Mouse (Mus musculus) forebrain, embryonic 13.5 days (tissue): ENCODE data around the gene Ddx20. TPM values are rescaled to one million over a fixed set of nuclear protein-coding genes. Genes with fewer than 3 reads are reported as not detected.
A peak's percentile ranks its signal among the peaks of the same experiment; 100 is the strongest.

Experiments
- ATAC-seq: fragments of 200-750 bp; cut with Nextera tagmentation; 2 replicates; pipeline ENCODE4 v1.8.0; 2017
- H3K27ac ChIP-seq: fragments of 300-500 bp; sonication (generic); 2 replicates; pipeline ENCODE4 v1.5.1; 2015; ENCODE audit warnings: inconsistent platforms, mild to moderate bottlenecking, moderate library complexity
- H3K27me3 ChIP-seq: fragments of 300-500 bp; sonication (generic); 2 replicates; pipeline ENCODE4 v1.6.1; 2015; ENCODE audit warnings: mild to moderate bottlenecking, inconsistent platforms
- H3K36me3 ChIP-seq: fragments of 300-500 bp; sonication (generic); 2 replicates; pipeline ENCODE4 v1.6.1; 2015; ENCODE audit warnings: mild to moderate bottlenecking, inconsistent platforms; ENCODE audit not compliant: poor library complexity, severe bottlenecking
- H3K4me1 ChIP-seq: fragments of 300-500 bp; sonication (generic); 2 replicates; pipeline ENCODE4 v1.6.1; 2015; ENCODE audit warnings: inconsistent platforms
- H3K4me2 ChIP-seq: fragments of 300-500 bp; sonication (generic); 2 replicates; pipeline ENCODE4 v1.6.1; 2015; ENCODE audit warnings: inconsistent platforms, mild to moderate bottlenecking, moderate library complexity
- H3K4me3 ChIP-seq: fragments of 300-500 bp; sonication (generic); 2 replicates; pipeline ENCODE4 v1.5.1; 2015; ENCODE audit warnings: mild to moderate bottlenecking, inconsistent platforms
- H3K9ac ChIP-seq: fragments of 300-500 bp; sonication (generic); 2 replicates; pipeline ENCODE4 v1.6.1; 2015; ENCODE audit warnings: mild to moderate bottlenecking, inconsistent platforms
- H3K9me3 ChIP-seq: fragments of 300-500 bp; sonication (generic); replicated peaks from 2 replicates; pipeline ENCODE4 v1.6.1; 2016; ENCODE audit warnings: inconsistent platforms
- WGBS: fragments of 180-500 bp; shearing (Covaris S2); methylation state at CpG from one replicate; pipeline ENCODE4 v1.1.7; 2015; 5-methylcytosine and 5-hydroxymethylcytosine counted together
- polyA plus RNA-seq: library from polyadenylated mRNA; unstranded; fragments of >200 nt; fragmentation: Nextera tagmentation; extraction: Ambion mirVana; gene quantifications from 2 replicates; pipeline ENCODE4 v1.2.1, GENCODE M21; 2015

The Ddx20 gene
- polyA plus RNA-seq = 36.2 and 38.3 TPM in 2 replicates

DNA sequence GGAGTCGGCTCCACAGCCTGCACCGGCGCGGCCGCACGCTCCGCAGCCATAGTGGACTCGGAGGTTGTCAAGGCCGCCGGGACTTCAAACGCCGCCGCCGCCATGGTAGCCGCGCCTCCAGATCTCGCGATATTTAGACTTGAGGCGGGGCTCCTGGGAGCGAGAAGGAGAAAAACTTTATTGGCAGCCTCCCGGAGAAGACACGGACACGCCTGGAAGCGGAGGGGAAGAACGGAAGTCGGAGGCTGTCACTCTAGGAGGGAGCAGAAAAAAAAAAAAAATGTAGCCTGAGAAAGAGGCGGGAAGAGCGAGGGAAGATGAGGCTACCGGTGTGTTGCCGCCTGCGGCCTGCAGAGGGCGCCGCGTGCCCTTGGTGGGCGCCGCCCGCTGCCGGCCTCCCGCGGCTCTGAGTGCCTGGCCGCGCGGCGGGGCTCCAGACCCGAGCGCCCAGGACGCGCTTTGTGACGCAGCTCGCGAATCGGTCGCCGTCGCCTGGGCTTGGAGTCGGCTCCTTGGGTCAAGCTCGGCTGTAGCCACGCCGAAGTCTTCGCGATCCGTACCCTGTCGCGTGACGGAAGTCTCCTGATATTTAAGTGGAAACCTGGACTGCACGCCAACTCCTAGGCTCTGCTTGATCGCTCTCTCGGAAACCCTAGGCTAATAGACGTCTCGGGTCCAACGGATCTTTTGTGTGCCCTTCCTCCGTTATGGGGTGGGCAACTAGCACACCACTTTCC, at the start of gene Ddx20:
TSS of gene Ddx20 (minus strand) at position 251 of the 737 bp plus-strand sequence.
- H3K9me3 ChIP-seq = no peaks in the 10 kb centered on the region
- ATAC-seq = peak; percentile 97
- whole genome bisulfite sequencing = under 1% methylated on average over 72 of the region's 72 CpGs
- peak within 1 kb of the TSS; percentile 94 for H3K4me3 ChIP-seq
- H3K27ac ChIP-seq = peak within 1 kb of the TSS; percentile 76
- no peaks in the 10 kb centered on the region for H3K27me3 ChIP-seq
- peaks cover 19% of the 10 kb centered on the region for H3K36me3 ChIP-seq
- H3K4me1 ChIP-seq = peaks cover 9% of the 10 kb centered on the region
- peak within 1 kb of the TSS; percentile 78 for H3K4me2 ChIP-seq
- H3K9ac ChIP-seq = peak within 1 kb of the TSS; percentile 95

DNA sequence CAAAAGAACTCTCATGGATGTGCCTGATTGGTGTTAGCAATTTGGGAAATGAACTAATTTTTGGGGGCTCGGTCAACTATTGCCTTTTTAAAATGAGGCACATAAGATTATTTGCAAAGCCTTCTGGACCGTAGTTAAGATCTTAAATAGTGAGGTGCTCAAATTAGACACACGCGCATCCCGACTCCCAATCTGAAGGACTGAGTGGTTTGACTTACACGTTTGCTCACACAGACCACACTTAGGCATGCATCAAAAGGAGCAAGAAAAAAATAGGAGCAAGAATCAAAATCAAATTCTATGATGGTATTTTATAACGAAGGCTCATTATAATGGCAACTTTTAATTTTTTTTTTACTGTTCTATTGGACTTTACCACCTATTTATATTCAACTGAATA, 49.7 kb upstream of the Ddx20 start:
- no peak for ATAC-seq
- Histone ChIP-seq H3K27ac (no peak overlapping the region), H3K4me1 (no peaks in the 10 kb centered on the region), H3K4me2 (no peak overlapping the region), H3K4me3 (no peak overlapping the region), H3K9ac (no peak overlapping the region), H3K9me3 (no peaks in the 10 kb centered on the region), H3K27me3 (no peaks in the 10 kb centered on the region), H3K36me3 (peaks cover 17% of the 10 kb centered on the region; the same call in 1 of the 2 replicates)
- 88% methylated on average over 7 of the region's 7 CpGs for WGBS

- no peak overlapping the region for H3K27ac ChIP-seq
- no peak overlapping the region for H3K9ac ChIP-seq
- no peak for ATAC-seq
- no peak overlapping the region for H3K4me3 ChIP-seq
- no peaks in the 10 kb centered on the region for H3K4me1 ChIP-seq
- H3K36me3 ChIP-seq = peaks cover 19% of the 10 kb centered on the region
- WGBS = 93% methylated on average over 1 of the region's 1 CpGs
- H3K4me2 ChIP-seq = no peak overlapping the region
- no peaks in the 10 kb centered on the region for H3K9me3 ChIP-seq
- no peaks in the 10 kb centered on the region for H3K27me3 ChIP-seq
Observed at GRCm38 (mm10) chr3:105736148-105736547, 48.8 kb upstream of the Ddx20 start.

DNA sequence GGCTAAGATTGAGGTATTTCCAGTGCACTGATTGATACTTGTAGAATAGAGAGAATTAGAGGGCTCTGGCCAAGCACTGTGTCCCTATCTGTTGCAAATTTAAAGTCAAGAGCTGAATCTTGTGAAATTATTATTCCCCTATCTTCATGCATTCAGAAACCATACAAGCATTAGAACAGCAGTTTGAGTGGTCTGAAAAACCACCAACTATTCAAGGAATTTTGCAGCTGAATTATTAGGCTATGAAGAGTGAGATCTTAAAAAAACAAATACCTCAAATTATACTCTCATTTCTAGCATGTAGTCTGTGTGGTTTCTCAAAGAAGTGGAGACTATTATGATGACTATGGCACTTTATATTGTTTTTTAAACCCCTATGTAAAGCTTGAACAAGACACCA, 47.9 kb upstream of the Ddx20 start:
- ATAC-seq = no peak
- H3K9ac ChIP-seq = no peak overlapping the region

DNA sequence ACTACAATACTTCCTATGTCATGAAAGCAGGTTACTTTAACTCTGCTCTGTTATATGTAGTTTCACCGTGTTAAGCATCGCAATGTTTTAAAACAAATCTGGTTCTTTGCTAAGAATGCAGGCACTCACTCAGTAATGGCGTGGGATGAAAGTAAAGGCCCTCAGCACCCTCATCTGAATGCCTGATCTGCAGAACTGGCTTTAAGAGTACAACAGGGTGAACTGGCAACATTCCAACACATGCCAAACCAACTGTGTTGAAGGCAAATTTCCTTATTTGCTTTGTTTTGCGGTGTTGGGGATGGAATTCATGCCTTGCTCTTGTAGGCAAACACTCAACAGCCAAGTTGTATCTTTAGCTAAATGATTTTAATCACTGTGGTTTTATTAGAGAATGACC, 46.2 kb upstream of the Ddx20 start:
- ATAC-seq = no peak

More for the DNA sequence above, 47.9 kb upstream of the Ddx20 start:
- Histone ChIP-seq H3K9me3 (no peaks in the 10 kb centered on the region), H3K4me2 (no peak overlapping the region), H3K27ac (no peak overlapping the region), H3K4me1 (no peaks in the 10 kb centered on the region), H3K36me3 (peaks cover 25% of the 10 kb centered on the region), H3K4me3 (no peak overlapping the region), H3K27me3 (no peaks in the 10 kb centered on the region)

GRCm38 (mm10) chr3:105732360-105732759, 45.0 kb upstream of the Ddx20 start:
- Histone ChIP-seq H3K27ac (no peak overlapping the region), H3K4me2 (no peak overlapping the region), H3K9me3 (no peaks in the 10 kb centered on the region), H3K4me1 (no peaks in the 10 kb centered on the region), H3K4me3 (no peak overlapping the region), H3K36me3 (peaks cover 20% of the 10 kb centered on the region), H3K27me3 (no peaks in the 10 kb centered on the region), H3K9ac (no peak overlapping the region)
- 94% methylated on average over 4 of the region's 4 CpGs for WGBS
- ATAC-seq = no peak

More for the DNA sequence above, 46.2 kb upstream of the Ddx20 start:
- H3K36me3 ChIP-seq = peaks cover 23% of the 10 kb centered on the region
- no peaks in the 10 kb centered on the region for H3K4me1 ChIP-seq
- no peaks in the 10 kb centered on the region for H3K9me3 ChIP-seq
- no peak overlapping the region for H3K27ac ChIP-seq
- WGBS = 86% methylated on average over 4 of the region's 4 CpGs
- no peak overlapping the region for H3K4me2 ChIP-seq
- no peak overlapping the region for H3K4me3 ChIP-seq
- no peaks in the 10 kb centered on the region for H3K27me3 ChIP-seq
- H3K9ac ChIP-seq = no peak overlapping the region

- no peak overlapping the region for H3K4me3 ChIP-seq
- H3K9me3 ChIP-seq = no peaks in the 10 kb centered on the region
- no peaks in the 10 kb centered on the region for H3K27me3 ChIP-seq
- 0 out of 2 replicates have a peak, but pooled peaks have one; percentile 48 for ATAC-seq
- peaks cover 5% of the 10 kb centered on the region; the same call in 1 of the 2 replicates for H3K36me3 ChIP-seq
- no peak overlapping the region for H3K9ac ChIP-seq
- no peak overlapping the region for H3K4me2 ChIP-seq
- H3K27ac ChIP-seq = no peak overlapping the region
- 2% methylated on average over 1 of the region's 1 CpGs for WGBS
- H3K4me1 ChIP-seq = no peaks in the 10 kb centered on the region
Observed at GRCm38 (mm10) chr3:105726037-105726436, 38.7 kb upstream of the Ddx20 start.

DNA sequence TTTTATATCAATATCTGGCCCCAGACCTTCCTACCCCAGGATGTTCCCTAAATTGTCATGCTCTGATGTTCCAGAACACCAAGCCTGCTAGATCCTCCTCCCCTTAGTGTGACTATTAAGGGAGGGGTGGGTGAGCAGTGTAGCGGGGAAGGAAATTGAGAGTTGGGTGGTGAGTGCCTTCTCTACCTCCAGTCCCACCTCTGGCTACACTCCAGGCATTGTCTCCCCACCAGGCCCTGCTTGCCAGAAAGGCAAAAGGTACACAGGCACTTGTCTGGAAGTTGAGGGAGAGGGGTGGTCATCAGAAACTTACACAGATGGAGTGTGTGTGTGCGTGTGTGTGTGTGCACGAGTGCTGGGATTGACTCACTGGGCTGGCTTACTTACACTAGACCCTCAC, 35.1 kb upstream of the Ddx20 start:
- 91% methylated on average over 3 of the region's 3 CpGs for WGBS
- Histone ChIP-seq H3K9me3 (no peaks in the 10 kb centered on the region), H3K27ac (no peak overlapping the region), H3K4me3 (no peak overlapping the region), H3K9ac (no peak overlapping the region), H3K36me3 (no peaks in the 10 kb centered on the region), H3K4me2 (no peak overlapping the region), H3K4me1 (peaks cover 10% of the 10 kb centered on the region), H3K27me3 (no peaks in the 10 kb centered on the region)
- no peak for ATAC-seq

DNA sequence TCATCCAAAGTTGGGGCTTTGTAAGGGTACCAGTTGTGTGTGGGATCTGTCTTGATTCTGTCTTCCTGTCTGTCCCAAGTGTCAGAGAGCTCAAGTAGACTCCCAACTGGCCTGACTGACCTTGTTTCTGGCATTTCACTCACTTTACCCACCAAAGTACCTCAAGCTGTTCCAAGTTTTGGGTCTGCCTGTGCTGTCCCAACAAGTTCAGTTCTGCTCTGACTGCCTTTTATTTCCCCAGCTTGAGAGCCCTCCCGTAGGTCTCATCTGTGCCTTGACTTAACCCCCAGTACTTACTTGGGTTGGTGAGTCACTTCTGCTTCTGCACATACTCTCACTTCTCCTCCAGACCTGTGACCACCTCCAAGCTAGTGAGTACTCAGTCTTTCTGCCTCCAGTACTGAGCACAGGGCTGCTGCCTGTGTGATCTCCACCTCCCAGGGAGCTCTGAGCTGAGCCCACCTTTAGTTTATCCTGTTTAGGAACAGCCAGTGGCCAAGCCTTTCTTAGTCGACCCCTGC, 34.4 kb upstream of the Ddx20 start:
- H3K4me3 ChIP-seq = no peak overlapping the region
- ATAC-seq = no peak
- H3K4me2 ChIP-seq = no peak overlapping the region
- H3K9me3 ChIP-seq = no peaks in the 10 kb centered on the region
- no peaks in the 10 kb centered on the region for H3K27me3 ChIP-seq
- 80% methylated on average over 2 of the region's 2 CpGs for WGBS
- H3K4me1 ChIP-seq = peaks cover 10% of the 10 kb centered on the region
- H3K9ac ChIP-seq = no peak overlapping the region
- H3K36me3 ChIP-seq = 0 out of 2 replicates have a peak, but pooled peaks cover 5% of the 10 kb centered on the region
- no peak overlapping the region for H3K27ac ChIP-seq

DNA sequence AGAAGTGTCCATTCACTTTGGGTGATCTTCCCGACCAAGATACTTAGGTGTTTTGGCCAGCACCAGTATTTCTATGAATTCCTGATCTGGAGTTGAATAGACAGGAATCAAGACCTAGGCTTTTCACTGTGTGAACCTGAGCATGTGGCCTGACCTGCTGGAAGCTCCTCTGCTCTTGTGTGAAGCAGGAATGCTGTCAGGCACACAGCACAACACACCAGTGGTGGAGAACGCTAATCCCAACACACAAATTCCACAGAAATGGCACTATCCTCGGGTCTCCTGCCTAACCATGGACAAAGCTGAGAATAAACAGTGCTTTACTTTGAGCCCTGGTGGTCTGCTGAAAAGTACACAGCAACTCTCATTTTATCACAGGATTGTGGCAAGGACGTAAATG, 33.1 kb upstream of the Ddx20 start:
- Histone ChIP-seq H3K27me3 (no peaks in the 10 kb centered on the region), H3K4me2 (no peak overlapping the region), H3K4me3 (no peak overlapping the region), H3K9me3 (no peaks in the 10 kb centered on the region), H3K4me1 (peaks cover 13% of the 10 kb centered on the region), H3K36me3 (0 out of 2 replicates have a peak, but pooled peaks cover 6% of the 10 kb centered on the region), H3K27ac (no peak overlapping the region), H3K9ac (no peak overlapping the region)
- WGBS = 81% methylated on average over 4 of the region's 4 CpGs
- no peak for ATAC-seq

DNA sequence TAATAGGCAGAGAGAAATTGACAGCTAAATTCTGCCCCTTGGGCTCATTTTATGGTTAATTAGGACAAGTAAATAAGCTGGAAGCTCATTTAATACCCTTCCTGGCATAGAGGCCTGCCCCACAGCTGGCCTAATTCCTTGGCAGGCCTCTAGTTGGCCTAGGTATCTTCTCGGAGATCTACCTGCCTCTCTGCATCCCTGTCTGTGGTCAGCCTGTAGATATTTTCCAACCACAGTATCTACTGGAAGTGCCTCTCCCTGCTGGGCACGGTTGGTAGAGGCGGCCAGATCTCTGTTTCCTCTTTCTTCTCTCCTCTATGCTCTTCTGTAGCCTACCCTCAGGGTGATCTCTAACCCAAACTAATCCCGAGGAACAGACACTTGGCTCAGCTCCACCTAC, 32.6 kb upstream of the Ddx20 start:
- H3K27ac ChIP-seq = no peak overlapping the region
- H3K4me2 ChIP-seq = no peak overlapping the region
- H3K36me3 ChIP-seq = 0 out of 2 replicates have a peak, but pooled peaks cover 6% of the 10 kb centered on the region
- H3K4me1 ChIP-seq = peaks cover 13% of the 10 kb centered on the region
- WGBS = 73% methylated on average over 4 of the region's 4 CpGs
- no peak overlapping the region for H3K4me3 ChIP-seq
- no peak overlapping the region for H3K9ac ChIP-seq
- no peaks in the 10 kb centered on the region for H3K27me3 ChIP-seq
- no peaks in the 10 kb centered on the region for H3K9me3 ChIP-seq
- ATAC-seq = no peak

GRCm38 (mm10) chr3:105718746-105719145, 31.4 kb upstream of the Ddx20 start:
- 70% methylated on average over 4 of the region's 4 CpGs for WGBS
- peaks cover 21% of the 10 kb centered on the region for H3K4me1 ChIP-seq
- H3K27ac ChIP-seq = no peak overlapping the region

More at GRCm38 (mm10) chr3:105718746-105719145, 31.4 kb upstream of the Ddx20 start:
- Histone ChIP-seq H3K27me3 (no peaks in the 10 kb centered on the region), H3K4me2 (no peak overlapping the region), H3K36me3 (0 out of 2 replicates have a peak, but pooled peaks cover 6% of the 10 kb centered on the region), H3K9ac (no peak overlapping the region), H3K9me3 (no peaks in the 10 kb centered on the region), H3K4me3 (no peak overlapping the region)
- ATAC-seq = no peak
